ENCODE assay signal across 32 mouse cellular contexts in the genomic region with DNA sequence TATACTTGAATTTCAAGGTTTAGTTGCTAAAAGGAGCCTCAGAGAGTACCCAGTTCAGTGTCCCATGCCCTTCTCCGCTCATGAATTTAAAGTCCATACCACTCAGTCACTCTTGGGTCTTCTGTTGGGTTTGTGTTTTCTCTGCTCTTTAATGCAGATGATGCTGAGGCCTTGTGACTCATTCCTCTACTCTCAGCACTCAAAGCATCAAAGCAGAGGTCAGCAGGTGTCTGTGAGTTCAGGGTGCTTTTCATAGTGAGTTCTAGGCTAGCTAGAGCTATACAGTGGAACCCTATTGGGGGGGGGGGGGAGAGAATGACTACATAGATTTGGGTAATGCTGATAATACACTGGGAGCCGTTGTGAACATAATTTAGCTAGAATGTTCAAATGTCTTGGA.
"Had no signal": no experiment of that assay in that cellular context is flagged by ENCODE, and none has a peak within 500 bp of the region (broad histone marks: within the 10 kb centered on the region; RNA-seq: fewer than 3 reads in every experiment).

No protein-coding gene starts in this region.

- H3K27me3 ChIP-seq: limb, embryonic 12.5 days; limb, embryonic 13.5 days; limb, embryonic 15.5 days; liver, embryonic 12.5 days; liver, embryonic 13.5 days; liver, embryonic 15.5 days; lung, embryonic 15.5 days; megakaryocyte, embryonic 14.5 days; midbrain, embryonic 12.5 days; midbrain, embryonic 13.5 days; midbrain, embryonic 15.5 days; neural tube, embryonic 12.5 days had no signal

- H3K4me2 ChIP-seq: limb, embryonic 12.5 days; limb, embryonic 13.5 days; limb, embryonic 15.5 days; liver, embryonic 11.5 days; liver, embryonic 12.5 days; liver, embryonic 13.5 days; liver, embryonic 15.5 days; lung, embryonic 14.5 days; lung, embryonic 15.5 days; midbrain, embryonic 12.5 days; midbrain, embryonic 13.5 days; midbrain, embryonic 15.5 days; neural tube, embryonic 12.5 days had no signal

- DNase-seq: left cerebral cortex, postnatal 4 days; liver; liver, embryonic 13.5 days; liver, postnatal 0 days; lung, adult 18-20 months; lung, adult 2 months; lung, embryonic 14.5 days; lung, postnatal 10 days; lung, postnatal 14 days; lung, postnatal 36 days; lung, postnatal 4 days; midbrain, embryonic 14.5 days had no signal

- ATAC-seq: liver, embryonic 12.5 days; liver, postnatal 0 days; lung, postnatal 0 days; midbrain, embryonic 13.5 days; midbrain, embryonic 15.5 days; midbrain, embryonic 16.5 days had no signal

- H3K9ac ChIP-seq: limb, embryonic 12.5 days; limb, embryonic 13.5 days; limb, embryonic 15.5 days; liver, embryonic 12.5 days; liver, embryonic 13.5 days; liver, embryonic 14.5 days; liver, embryonic 15.5 days; liver, postnatal 0 days; lung, embryonic 14.5 days; lung, embryonic 15.5 days; midbrain, embryonic 12.5 days; midbrain, embryonic 13.5 days; midbrain, embryonic 15.5 days; neural tube, embryonic 12.5 days had no signal

- H3K4me1 ChIP-seq: limb, embryonic 10.5 days; midbrain, embryonic 10.5 days; midbrain, embryonic 12.5 days; neural tube, embryonic 12.5 days had no signal

- H3K9me3 ChIP-seq: limb, embryonic 10.5 days; limb, embryonic 12.5 days; limb, embryonic 13.5 days; limb, embryonic 15.5 days; liver, embryonic 12.5 days; liver, embryonic 13.5 days; liver, embryonic 15.5 days; lung, embryonic 15.5 days; megakaryocyte, embryonic 14.5 days; midbrain, embryonic 10.5 days; midbrain, embryonic 12.5 days; midbrain, embryonic 13.5 days; midbrain, embryonic 15.5 days; neural tube, embryonic 12.5 days had no signal

- H3K27ac ChIP-seq: left cerebral cortex, adult 2 months; limb, embryonic 10.5 days; limb, embryonic 12.5 days; limb, embryonic 13.5 days; limb, embryonic 15.5 days; liver, embryonic 12.5 days; liver, embryonic 13.5 days; liver, embryonic 14.5 days; liver, embryonic 15.5 days; lung, embryonic 15.5 days; macrophage; midbrain, embryonic 10.5 days; midbrain, embryonic 12.5 days; midbrain, embryonic 13.5 days; midbrain, embryonic 15.5 days; neural tube, embryonic 12.5 days had no signal

- H3K4me3 ChIP-seq: left cerebral cortex, adult 2 months; limb, embryonic 10.5 days; limb, embryonic 12.5 days; limb, embryonic 13.5 days; limb, embryonic 15.5 days; liver, embryonic 12.5 days; liver, embryonic 13.5 days; liver, embryonic 15.5 days; lung, embryonic 15.5 days; megakaryocyte, embryonic 14.5 days; midbrain, embryonic 10.5 days; midbrain, embryonic 12.5 days; midbrain, embryonic 13.5 days; midbrain, embryonic 15.5 days; myocyte; neural tube, embryonic 12.5 days had no signal
